Mouse (Mus musculus): ENCODE measurements around the gene AI661453. TPM values are rescaled to one million over a fixed set of nuclear protein-coding genes. Genes with fewer than 3 reads are reported as not detected.

Gene AI661453
- polyA plus RNA-seq, 1 experiment from 2014 or later, result 0.55 TPM

DNA sequence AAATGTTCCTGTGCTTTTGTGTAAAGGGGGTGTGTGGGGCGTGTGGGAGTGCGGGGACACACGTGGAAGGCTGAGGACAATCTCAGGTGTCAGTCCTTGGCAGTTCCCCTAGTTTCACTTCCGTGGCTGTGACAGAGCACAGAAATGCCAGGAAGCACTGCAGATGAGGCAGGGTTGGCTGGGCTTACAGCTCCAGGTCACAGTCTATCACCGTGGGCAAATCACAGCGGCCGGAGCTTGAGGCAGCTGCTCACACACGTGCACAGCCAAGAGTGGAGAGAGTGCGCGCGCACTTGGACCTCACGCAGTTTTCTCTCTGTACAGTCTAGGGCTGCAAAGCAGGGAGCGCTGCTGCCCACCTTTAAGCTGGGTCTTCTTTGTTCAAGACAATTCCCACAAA is 21.9 kb downstream of the AI661453 start:
- no peak overlapping the region for H3K9ac ChIP-seq (replicated peaks)
- no peak overlapping the region for H3K4me2 ChIP-seq
- H3K4me1 ChIP-seq (replicated peaks), result no peaks in the 10 kb centered on the region
- no peaks in the 10 kb centered on the region for H3K36me3 ChIP-seq
- 82% methylated on average over 13 of the region's 13 CpGs for WGBS
- no peak overlapping the region for H3K27ac ChIP-seq
- ATAC-seq (ENCODE audit: insufficient number of reproducible peaks, insufficient read depth, low FRiP score, low TSS enrichment, low read depth), result no peak
- no peak overlapping the region for H3K4me3 ChIP-seq (replicated peaks)
- 0 out of 2 replicates have a peak, but pooled peaks cover 4% of the 10 kb centered on the region for H3K27me3 ChIP-seq
- no peaks in the 10 kb centered on the region for H3K9me3 ChIP-seq

DNA sequence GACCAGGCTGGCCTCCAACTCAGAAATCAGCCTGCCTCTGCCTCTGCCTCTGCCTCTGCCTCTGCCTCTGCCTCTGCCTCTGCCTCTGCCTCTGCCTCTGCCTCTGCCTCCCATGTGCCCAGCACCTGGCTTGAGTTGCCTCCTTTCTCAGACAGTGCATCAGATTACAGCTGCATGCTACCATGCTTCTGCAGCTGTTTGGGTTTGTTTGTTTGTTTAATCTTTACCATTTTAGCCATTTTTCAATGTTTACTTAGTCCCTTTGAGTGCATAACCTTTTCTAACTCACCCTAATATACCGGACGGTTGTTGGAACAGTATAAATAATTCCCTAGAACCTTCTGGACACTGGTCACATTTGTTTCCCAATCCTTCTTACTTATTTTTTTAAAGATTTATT is 22.5 kb downstream of the AI661453 start:
- Histone ChIP-seq H3K4me1 (replicated peaks) (no peaks in the 10 kb centered on the region), H3K27me3 (0 out of 2 replicates have a peak, but pooled peaks cover 4% of the 10 kb centered on the region), H3K4me2 (no peak overlapping the region), H3K9me3 (no peaks in the 10 kb centered on the region), H3K36me3 (no peaks in the 10 kb centered on the region), H3K27ac (no peak overlapping the region), H3K4me3 (replicated peaks) (no peak overlapping the region), H3K9ac (replicated peaks) (no peak overlapping the region)
- 93% methylated on average over 2 of the region's 2 CpGs for WGBS
- ATAC-seq (ENCODE audit: insufficient number of reproducible peaks, insufficient read depth, low FRiP score, low TSS enrichment, low read depth), result no peak

DNA sequence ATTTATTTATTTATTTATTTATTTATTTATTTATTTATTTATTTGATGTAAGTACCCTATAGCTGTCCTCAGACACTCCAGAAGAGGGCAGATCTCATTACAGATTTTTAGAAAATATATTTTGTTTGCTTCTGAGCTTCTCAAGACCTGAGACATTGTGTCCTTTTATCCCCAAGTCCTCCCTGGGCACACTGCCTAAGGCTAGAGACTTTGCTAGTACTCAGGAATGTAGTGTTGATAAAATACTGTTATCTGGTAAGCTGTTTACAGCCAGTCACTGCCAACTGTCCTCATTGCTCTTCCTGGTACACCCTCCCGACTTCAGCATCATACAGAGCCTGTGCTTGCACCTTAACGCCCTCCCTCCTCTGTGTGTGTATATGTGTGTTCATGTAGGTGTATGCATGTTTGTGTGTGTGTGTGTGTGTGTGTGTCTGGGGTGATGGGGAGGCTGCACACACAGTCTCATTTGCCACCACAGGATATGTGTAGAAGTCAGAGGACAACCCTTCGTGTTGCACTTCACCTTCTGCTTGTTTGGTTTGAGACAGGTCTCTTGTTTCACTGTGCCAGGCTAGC is 23.0 kb downstream of the AI661453 start:
- no peak overlapping the region for H3K27ac ChIP-seq
- no peaks in the 10 kb centered on the region for H3K36me3 ChIP-seq
- no peaks in the 10 kb centered on the region for H3K4me1 ChIP-seq (replicated peaks)
- H3K27me3 ChIP-seq, result 0 out of 2 replicates have a peak, but pooled peaks cover 9% of the 10 kb centered on the region
- H3K9me3 ChIP-seq, result no peaks in the 10 kb centered on the region
- H3K9ac ChIP-seq (replicated peaks), result no peak overlapping the region
- WGBS, result 75% methylated on average over 3 of the region's 3 CpGs
- H3K4me3 ChIP-seq (replicated peaks), result no peak overlapping the region
- no peak for ATAC-seq (ENCODE audit: insufficient number of reproducible peaks, insufficient read depth, low FRiP score, low TSS enrichment, low read depth)
- no peak overlapping the region for H3K4me2 ChIP-seq

DNA sequence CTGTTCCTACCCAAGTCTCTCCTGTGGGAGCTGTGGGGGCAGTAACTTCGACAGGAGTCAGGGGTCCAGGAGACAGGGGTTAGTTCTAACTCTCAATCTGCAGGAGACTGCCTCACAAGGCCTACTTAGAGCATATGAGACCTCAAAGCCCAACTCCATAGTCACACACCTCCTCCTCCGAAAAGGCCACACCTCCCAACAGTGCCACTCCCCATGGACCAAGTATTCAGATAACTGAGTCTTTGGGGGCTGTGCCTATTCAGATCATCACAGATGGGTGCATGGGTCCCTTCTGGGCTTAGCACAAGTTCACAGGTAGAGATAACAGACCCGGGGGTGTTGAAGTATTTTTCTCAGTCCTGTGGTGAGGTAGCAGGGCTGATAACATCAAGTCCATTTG is 25.3 kb downstream of the AI661453 start:
- no peaks in the 10 kb centered on the region for H3K36me3 ChIP-seq
- H3K4me1 ChIP-seq (replicated peaks), result peaks cover 12% of the 10 kb centered on the region
- 79% methylated on average over 3 of the region's 3 CpGs for whole genome bisulfite sequencing
- H3K9me3 ChIP-seq, result no peaks in the 10 kb centered on the region
- H3K4me3 ChIP-seq (replicated peaks), result no peak overlapping the region
- H3K4me2 ChIP-seq, result no peak overlapping the region
- H3K27ac ChIP-seq, result no peak overlapping the region
- no peak overlapping the region for H3K9ac ChIP-seq (replicated peaks)
- H3K27me3 ChIP-seq, result peaks cover 32% of the 10 kb centered on the region
- no peak for ATAC-seq (ENCODE audit: insufficient number of reproducible peaks, insufficient read depth, low FRiP score, low TSS enrichment, low read depth)

DNA sequence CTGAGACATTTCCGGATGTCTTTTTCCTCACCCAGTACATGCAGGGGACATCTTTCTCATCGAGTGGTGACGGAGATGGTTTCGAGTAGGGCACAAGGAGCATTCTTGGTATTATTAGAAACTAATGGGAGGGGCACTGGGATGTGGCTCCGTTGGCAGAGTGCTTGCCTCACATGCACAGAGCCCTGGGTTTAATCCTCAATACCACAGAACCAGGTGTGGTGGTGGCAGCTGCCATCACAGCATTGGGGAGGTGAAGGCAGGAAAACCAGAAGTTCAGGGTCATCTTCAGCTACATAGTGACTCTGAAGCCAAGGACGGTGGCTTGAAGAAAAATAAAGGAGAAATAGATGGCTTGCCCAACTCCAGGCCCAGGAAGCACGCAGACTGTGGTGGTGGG is 25.8 kb downstream of the AI661453 start:
- Histone ChIP-seq H3K4me2 (no peak overlapping the region), H3K4me1 (replicated peaks) (peaks cover 12% of the 10 kb centered on the region), H3K27me3 (peaks cover 37% of the 10 kb centered on the region), H3K4me3 (replicated peaks) (no peak overlapping the region), H3K36me3 (no peaks in the 10 kb centered on the region), H3K27ac (no peak overlapping the region), H3K9me3 (no peaks in the 10 kb centered on the region), H3K9ac (replicated peaks) (no peak overlapping the region)
- 86% methylated on average over 7 of the region's 7 CpGs for WGBS
- no peak for ATAC-seq (ENCODE audit: insufficient number of reproducible peaks, insufficient read depth, low FRiP score, low TSS enrichment, low read depth)

DNA sequence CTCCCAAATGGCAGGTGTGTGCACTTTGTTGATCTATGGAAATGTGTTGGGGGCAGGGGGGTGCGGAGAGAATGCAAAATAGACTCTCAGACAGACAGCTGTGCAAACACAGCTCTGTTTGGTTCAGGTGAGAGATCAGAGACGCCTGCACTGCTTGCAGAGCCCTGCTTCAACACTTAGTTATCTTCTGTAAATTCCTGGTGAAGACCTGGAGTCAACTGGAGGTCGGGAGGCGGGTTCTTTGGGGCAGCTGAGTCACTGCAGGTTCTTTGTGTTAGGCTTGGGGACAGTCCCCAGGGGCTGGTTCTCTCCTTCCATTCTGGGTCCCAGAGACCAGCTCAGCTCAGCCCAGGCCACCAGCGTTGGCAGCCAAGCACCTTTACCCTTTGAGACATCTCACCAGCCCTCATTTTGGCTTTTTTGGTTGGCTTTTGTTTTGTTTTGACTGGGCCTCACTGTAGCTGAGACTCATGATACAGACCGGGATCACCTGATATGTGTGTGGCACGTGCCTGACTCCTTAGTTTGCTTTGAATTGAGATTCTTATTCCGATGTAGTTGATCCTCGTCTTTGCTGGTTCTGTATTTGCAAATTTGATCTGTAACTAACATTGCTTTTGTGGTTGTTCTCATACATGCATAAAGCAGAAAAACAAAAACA is 26.4 kb downstream of the AI661453 start:
- Histone ChIP-seq H3K27ac (no peak overlapping the region), H3K36me3 (no peaks in the 10 kb centered on the region), H3K4me2 (no peak overlapping the region), H3K4me1 (replicated peaks) (peaks cover 13% of the 10 kb centered on the region), H3K4me3 (replicated peaks) (no peak overlapping the region), H3K27me3 (peaks cover 43% of the 10 kb centered on the region), H3K9me3 (no peaks in the 10 kb centered on the region), H3K9ac (replicated peaks) (no peak overlapping the region)
- WGBS, result 53% methylated on average over 9 of the region's 9 CpGs
- ATAC-seq (ENCODE audit: insufficient number of reproducible peaks, insufficient read depth, low FRiP score, low TSS enrichment, low read depth), result no peak

DNA sequence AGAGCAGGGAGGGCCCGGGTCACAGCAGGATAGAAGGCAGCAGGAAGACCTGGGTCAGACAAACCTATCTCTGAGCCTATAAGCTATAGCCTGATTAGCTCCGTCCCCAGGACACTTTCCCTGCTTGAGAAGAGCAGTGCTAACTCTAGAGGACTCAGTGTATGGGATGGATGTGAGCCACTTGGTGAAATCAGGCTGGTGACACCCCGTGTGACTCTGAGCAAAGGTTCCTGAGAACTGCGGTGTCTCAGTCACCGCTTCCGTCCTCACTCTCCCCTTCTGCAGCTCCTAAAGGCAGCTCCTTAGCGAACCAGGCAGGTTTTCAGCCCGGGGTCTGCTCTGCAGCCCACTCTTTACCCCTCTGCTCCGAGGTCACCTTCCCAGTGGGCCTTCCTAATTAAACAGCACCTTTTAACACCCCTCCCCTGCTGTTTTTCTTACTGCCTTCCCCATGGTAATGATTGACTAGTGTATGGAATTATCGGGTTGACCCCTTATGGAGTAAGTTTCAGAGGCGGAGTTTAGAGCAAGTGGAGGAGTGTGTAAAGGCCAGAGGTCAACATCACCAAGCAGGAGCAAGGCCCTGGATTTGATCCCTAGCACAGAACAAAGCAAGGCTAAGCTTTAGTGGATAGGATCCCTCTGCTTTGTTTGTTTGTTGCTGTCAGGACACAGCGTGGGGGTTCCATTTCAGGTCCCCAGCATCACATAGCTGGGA is 28.0 kb downstream of the AI661453 start:
- WGBS, result 49% methylated on average over 12 of the region's 12 CpGs
- no peak for ATAC-seq (ENCODE audit: insufficient number of reproducible peaks, insufficient read depth, low FRiP score, low TSS enrichment, low read depth)
- no peak overlapping the region for H3K4me2 ChIP-seq
- no peaks in the 10 kb centered on the region for H3K36me3 ChIP-seq
- peaks cover 21% of the 10 kb centered on the region for H3K4me1 ChIP-seq (replicated peaks)
- no peak overlapping the region for H3K9ac ChIP-seq (replicated peaks)
- H3K4me3 ChIP-seq (replicated peaks), result no peak overlapping the region
- no peak overlapping the region for H3K27ac ChIP-seq
- no peaks in the 10 kb centered on the region for H3K9me3 ChIP-seq
- peaks cover 59% of the 10 kb centered on the region for H3K27me3 ChIP-seq

DNA sequence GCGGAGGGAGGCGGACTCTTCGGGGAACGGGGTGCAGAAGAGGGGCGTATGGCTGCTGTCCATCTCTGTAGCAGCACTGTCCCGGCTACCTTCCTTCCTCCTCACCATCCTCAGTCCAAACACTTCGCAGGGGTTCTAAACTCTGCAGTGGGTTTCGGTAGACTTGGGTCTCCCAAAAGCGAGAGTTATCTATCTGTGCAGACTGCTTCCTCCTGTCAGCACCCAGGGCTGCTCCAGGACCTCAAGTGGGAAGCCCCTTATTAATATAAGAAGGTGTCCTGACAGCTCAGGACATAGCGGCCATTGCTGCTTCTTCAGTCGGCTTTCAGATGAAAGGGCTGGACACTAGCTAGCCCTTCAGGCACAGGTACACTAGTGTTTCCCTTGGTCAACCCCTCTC is 28.6 kb downstream of the AI661453 start:
- H3K4me3 ChIP-seq (replicated peaks), result no peak overlapping the region
- H3K27me3 ChIP-seq, result peaks cover 65% of the 10 kb centered on the region
- peaks cover 21% of the 10 kb centered on the region for H3K4me1 ChIP-seq (replicated peaks)
- H3K4me2 ChIP-seq, result no peak overlapping the region
- no peaks in the 10 kb centered on the region for H3K9me3 ChIP-seq
- no peak for ATAC-seq (ENCODE audit: insufficient number of reproducible peaks, insufficient read depth, low FRiP score, low TSS enrichment, low read depth)
- 88% methylated on average over 11 of the region's 11 CpGs for WGBS
- H3K27ac ChIP-seq, result no peak overlapping the region
- H3K9ac ChIP-seq (replicated peaks), result no peak overlapping the region
- no peaks in the 10 kb centered on the region for H3K36me3 ChIP-seq

DNA sequence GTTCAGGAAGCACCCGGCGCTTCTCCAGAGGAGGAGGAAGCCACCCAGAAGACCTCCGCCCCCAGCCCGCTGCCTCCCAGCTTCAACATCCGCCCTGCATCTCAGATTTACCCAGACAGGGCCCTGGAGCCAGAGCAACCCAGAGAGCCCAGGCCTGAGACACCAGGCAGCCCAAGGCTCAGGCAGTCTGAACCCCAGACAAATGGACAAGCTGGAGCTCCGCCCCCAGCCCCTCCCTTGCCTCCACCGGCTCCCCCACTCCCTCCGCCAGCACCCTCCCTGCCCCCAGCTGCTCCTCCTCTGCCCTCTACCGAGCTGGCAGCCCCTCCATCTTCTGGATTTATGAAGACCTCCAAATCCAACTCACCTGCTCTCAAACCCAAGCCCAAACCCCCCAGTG is 29.9 kb downstream of the AI661453 start:
- Histone ChIP-seq H3K4me1 (replicated peaks) (peaks cover 28% of the 10 kb centered on the region), H3K9ac (replicated peaks) (no peak overlapping the region), H3K27ac (no peak overlapping the region), H3K9me3 (no peaks in the 10 kb centered on the region), H3K36me3 (no peaks in the 10 kb centered on the region), H3K4me3 (replicated peaks) (no peak overlapping the region), H3K27me3 (peaks cover 76% of the 10 kb centered on the region), H3K4me2 (0 out of 2 replicates have a peak overlapping the region, but pooled peaks have one; percentile 6)
- ATAC-seq (ENCODE audit: insufficient number of reproducible peaks, insufficient read depth, low FRiP score, low TSS enrichment, low read depth), result no peak
- WGBS, result 28% methylated on average over 9 of the region's 9 CpGs

DNA sequence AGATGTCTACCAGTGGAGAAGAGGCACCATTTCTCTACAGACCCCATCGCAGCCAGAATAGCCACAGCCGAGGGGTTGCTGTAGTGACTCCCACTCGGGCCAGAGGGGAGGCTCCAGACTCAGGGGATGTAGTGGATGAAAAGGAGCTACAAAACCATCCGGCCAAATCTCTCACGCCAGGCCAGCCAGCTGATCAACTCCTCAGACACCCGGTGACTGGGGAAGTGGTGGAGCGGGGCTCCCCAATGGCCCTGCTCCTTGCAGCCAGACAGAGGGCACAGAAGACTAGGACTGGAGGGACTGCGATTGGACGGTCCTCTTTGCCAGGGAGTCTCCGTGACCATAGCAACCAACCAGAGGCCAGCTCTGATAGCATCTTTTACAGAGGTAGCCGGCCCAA is 31.2 kb downstream of the AI661453 start:
- WGBS, result 60% methylated on average over 11 of the region's 11 CpGs
- no peak overlapping the region for H3K4me2 ChIP-seq
- no peak overlapping the region; the same call in 1 of the 2 replicates for H3K4me3 ChIP-seq (replicated peaks)
- H3K9ac ChIP-seq (replicated peaks), result no peak overlapping the region
- H3K36me3 ChIP-seq, result no peaks in the 10 kb centered on the region
- ATAC-seq (ENCODE audit: insufficient number of reproducible peaks, insufficient read depth, low FRiP score, low TSS enrichment, low read depth), result no peak
- peaks cover 31% of the 10 kb centered on the region for H3K4me1 ChIP-seq (replicated peaks)
- H3K27ac ChIP-seq, result no peak overlapping the region
- no peaks in the 10 kb centered on the region for H3K9me3 ChIP-seq
- peaks cover 82% of the 10 kb centered on the region for H3K27me3 ChIP-seq

DNA sequence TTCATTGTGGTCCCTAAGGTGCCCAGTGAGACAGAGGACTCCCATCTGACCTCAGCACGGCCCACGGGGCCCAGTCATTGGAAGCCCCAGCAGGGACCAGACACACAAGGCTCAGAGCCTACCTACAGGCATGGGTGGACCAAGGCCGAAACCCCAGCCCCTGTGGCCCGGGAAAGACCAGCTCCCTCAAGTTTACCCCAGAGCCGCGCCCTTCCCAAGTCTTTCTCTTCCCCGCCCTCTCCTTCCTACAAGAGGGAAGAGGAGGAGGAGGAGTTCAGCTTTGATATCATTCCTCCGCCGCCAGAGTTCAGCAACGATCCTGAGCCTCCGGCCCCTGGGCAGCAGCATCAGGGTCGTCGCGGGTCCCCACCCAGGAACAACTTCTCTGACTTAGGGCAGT is 31.6 kb downstream of the AI661453 start:
- peaks cover 33% of the 10 kb centered on the region for H3K4me1 ChIP-seq (replicated peaks)
- H3K9me3 ChIP-seq, result no peaks in the 10 kb centered on the region
- no peak overlapping the region for H3K27ac ChIP-seq
- no peaks in the 10 kb centered on the region for H3K36me3 ChIP-seq
- peak overlapping the region; percentile 45 for H3K4me2 ChIP-seq
- no peak overlapping the region; the same call in 1 of the 2 replicates for H3K9ac ChIP-seq (replicated peaks)
- H3K4me3 ChIP-seq (replicated peaks), result peak overlapping the region; percentile 29
- H3K27me3 ChIP-seq, result peaks cover 83% of the 10 kb centered on the region
- no peak for ATAC-seq (ENCODE audit: insufficient number of reproducible peaks, insufficient read depth, low FRiP score, low TSS enrichment, low read depth)
- WGBS, result 12% methylated on average over 14 of the region's 14 CpGs
